Mouse (Mus musculus) MEL (cell line): ENCODE results near the gene Mprip. TPM values are rescaled to one million over a fixed set of nuclear protein-coding genes. Genes with fewer than 3 reads are reported as not detected.

Experiments
- DNase-seq: peaks from one replicate; pipeline ENCODE4 v3.0.0; 2011; ENCODE audit warnings: low read depth, low spot score
- H3K27ac ChIP-seq: 2 replicates; pipeline ENCODE4 v1.5.1; 2012; ENCODE audit warnings: low read depth, mild to moderate bottlenecking, control low read depth, low read length, moderate library complexity; ENCODE audit not compliant: control insufficient read depth
- H3K27me3 ChIP-seq, 2 experiments: fragments of 150-350 bp in 1 of 2; sonication (generic) in 1 of 2; 2 replicates each; pipeline ENCODE4 v1.6.1; 2012; ENCODE audit warnings: low read length in 2 of 2, mild to moderate bottlenecking in 2 of 2, improper control_type of control experiment in 1 of 2, moderate library complexity in 1 of 2; ENCODE audit not compliant: insufficient read depth in 2 of 2, control insufficient read depth in 1 of 2
- H3K36me3 ChIP-seq, 2 experiments: 2 replicates each; pipeline ENCODE4 v1.6.1; 2012 to 2014; ENCODE audit warnings: low read length in 2 of 2, improper control_type of control experiment in 1 of 2, inconsistent platforms in 1 of 2, mild to moderate bottlenecking in 1 of 2; ENCODE audit not compliant: insufficient read depth in 2 of 2, control insufficient read depth in 1 of 2
- H3K4me1 ChIP-seq, 2 experiments: fragments of 150-350 bp in 1 of 2; sonication (generic) in 1 of 2; 2 replicates each; pipeline ENCODE4 v1.6.1; 2012; ENCODE audit warnings: low read length in 2 of 2, improper control_type of control experiment in 1 of 2, mild to moderate bottlenecking in 1 of 2; ENCODE audit not compliant: insufficient read depth in 2 of 2, control insufficient read depth in 1 of 2
- H3K4me3 ChIP-seq, 2 experiments: fragments of 150-350 bp in 1 of 2; sonication (generic) in 1 of 2; 2 replicates each; pipeline ENCODE4 v1.5.1; 2012; ENCODE audit warnings: low read depth in 2 of 2, low read length in 2 of 2, mild to moderate bottlenecking in 2 of 2, moderate library complexity in 2 of 2, control low read depth in 1 of 2, improper control_type of control experiment in 1 of 2; ENCODE audit not compliant: control insufficient read depth in 1 of 2, insufficient read depth in 1 of 2
- H3K79me2 ChIP-seq: 2 replicates; pipeline ENCODE4 v1.6.1; 2012; ENCODE audit warnings: mild to moderate bottlenecking, low read length, moderate library complexity; ENCODE audit not compliant: control insufficient read depth, poor library complexity, insufficient read depth
- H3K9ac ChIP-seq: 2 replicates; pipeline ENCODE4 v1.6.1; 2012; ENCODE audit warnings: low read depth, mild to moderate bottlenecking, control low read depth, low read length, moderate library complexity; ENCODE audit not compliant: control insufficient read depth, poor library complexity, severe bottlenecking
- H3K9me3 ChIP-seq: fragments of 150-350 bp; sonication (generic); replicated peaks from 2 replicates; pipeline ENCODE4 v1.6.1; 2012; ENCODE audit warnings: mild to moderate bottlenecking, low read length, improper control_type of control experiment, moderate library complexity; ENCODE audit not compliant: insufficient read depth
- CTCF ChIP-seq, 3 experiments: IDR thresholded peaks in 2 of 3; conservative IDR thresholded peaks in 1 of 3; 2 replicates each; pipeline ENCODE4 v1.5.1; 2011 to 2012; ENCODE audit warnings: low read length in 3 of 3, low read depth in 2 of 3, mild to moderate bottlenecking in 2 of 3, improper control_type of control experiment in 1 of 3, inconsistent platforms in 1 of 3, mixed read lengths in 1 of 3, moderate library complexity in 1 of 3; ENCODE audit not compliant: control insufficient read depth in 1 of 3, insufficient read depth in 1 of 3, poor library complexity in 1 of 3, severe bottlenecking in 1 of 3
- E2F4 ChIP-seq: IDR thresholded peaks from 2 replicates; pipeline ENCODE4 v1.6.1; 2011; ENCODE audit warnings: low read depth, low read length, improper control_type of control experiment, borderline replicate concordance
- EP300 ChIP-seq, 2 experiments: IDR thresholded peaks; 2 replicates each; pipeline ENCODE4 v1.6.1; 2011; ENCODE audit warnings: improper control_type of control experiment in 2 of 2, low read length in 2 of 2, low read depth in 1 of 2, mild to moderate bottlenecking in 1 of 2
- GATA1 ChIP-seq: IDR thresholded peaks from 2 replicates; pipeline ENCODE4 v1.6.1; 2011; ENCODE audit warnings: low read depth, low read length, improper control_type of control experiment
- HCFC1 ChIP-seq: IDR thresholded peaks from 2 replicates; pipeline ENCODE4 v1.6.1; 2012; ENCODE audit warnings: low read depth, mild to moderate bottlenecking, inconsistent platforms, low read length, improper control_type of control experiment, moderate library complexity
- MAX ChIP-seq: IDR thresholded peaks from 2 replicates; pipeline ENCODE4 v1.6.1; 2011; ENCODE audit warnings: low read length, improper control_type of control experiment
- MXI1 ChIP-seq: IDR thresholded peaks from 2 replicates; pipeline ENCODE4 v1.6.1; 2011; ENCODE audit warnings: mild to moderate bottlenecking, low read depth, low read length, improper control_type of control experiment
- MYB ChIP-seq: IDR thresholded peaks from 2 replicates; pipeline ENCODE4 v1.6.1; 2011; ENCODE audit warnings: mild to moderate bottlenecking, low read depth, low read length, improper control_type of control experiment
- POLR2A ChIP-seq, 2 experiments: IDR thresholded peaks; 2 replicates each; pipeline ENCODE4 v1.6.1; 2011 to 2012; ENCODE audit warnings: low read length in 2 of 2, mild to moderate bottlenecking in 2 of 2, control low read depth in 1 of 2, improper control_type of control experiment in 1 of 2, low read depth in 1 of 2, moderate library complexity in 1 of 2; ENCODE audit not compliant: control insufficient read depth in 1 of 2, insufficient read depth in 1 of 2, poor library complexity in 1 of 2
- POLR2AphosphoS2 ChIP-seq: IDR thresholded peaks from 2 replicates; pipeline ENCODE4 v1.6.1; 2011; ENCODE audit warnings: low read length, improper control_type of control experiment
- POLR2AphosphoS5 ChIP-seq: IDR thresholded peaks from 2 replicates; pipeline ENCODE4 v1.6.1; 2012; ENCODE audit warnings: low read depth, borderline replicate concordance, mild to moderate bottlenecking, inconsistent platforms, low read length, moderate library complexity, mixed read lengths
- RCOR1 ChIP-seq: IDR thresholded peaks from 2 replicates; pipeline ENCODE4 v1.6.1; 2012; ENCODE audit warnings: low read depth, mild to moderate bottlenecking, inconsistent platforms, low read length, improper control_type of control experiment
- SIN3A ChIP-seq: IDR thresholded peaks from 2 replicates; pipeline ENCODE4 v1.6.1; 2012; ENCODE audit warnings: low read length, improper control_type of control experiment, inconsistent platforms
- TAL1 ChIP-seq: IDR thresholded peaks from 2 replicates; pipeline ENCODE4 v1.6.1; 2012; ENCODE audit warnings: mild to moderate bottlenecking, inconsistent platforms, low read length, moderate library complexity, mixed read lengths
- TBP ChIP-seq: IDR thresholded peaks from 2 replicates; pipeline ENCODE4 v1.8.0; 2011; ENCODE audit warnings: low read depth, low read length, improper control_type of control experiment
- TCF12 ChIP-seq: IDR thresholded peaks from 2 replicates; pipeline ENCODE4 v1.6.1; 2014; ENCODE audit warnings: low read depth, mild to moderate bottlenecking, inconsistent platforms, low read length, improper control_type of control experiment, moderate library complexity
- ZKSCAN1 ChIP-seq: IDR thresholded peaks from 2 replicates; pipeline ENCODE4 v1.6.1; 2012; ENCODE audit warnings: low read depth, mild to moderate bottlenecking, inconsistent platforms, low read length, improper control_type of control experiment, moderate library complexity
- ZNF384 ChIP-seq: IDR thresholded peaks from 2 replicates; pipeline ENCODE4 v1.6.1; 2012; ENCODE audit warnings: low read depth, mild to moderate bottlenecking, inconsistent platforms, low read length, improper control_type of control experiment
- polyA plus RNA-seq, 2 experiments: library from polyadenylated mRNA; stranded (reverse) in 1 of 2; unstranded in 1 of 2; fragments of >175 nt in 1 of 2; fragments of >200 nt in 1 of 2; gene quantifications; 2 replicates each; pipeline versions ENCODE4 v1.2.1 to v1.2.4; 2012; ENCODE audit warnings: low replicate concordance in 2 of 2, low read depth in 1 of 2; ENCODE audit not compliant: insufficient read length in 2 of 2, insufficient read depth in 1 of 2, missing spikeins in 1 of 2
- total RNA-seq: library from RNA; depleted of rRNA; stranded (reverse); fragments of 300-350 nt; gene quantifications from 2 replicates; pipeline ENCODE4 v1.2.3, GENCODE M21; 2012

Mprip gene
- total and polyA plus RNA-seq, 3 experiments: 103 to 174 (median 142) TPM

DNA sequence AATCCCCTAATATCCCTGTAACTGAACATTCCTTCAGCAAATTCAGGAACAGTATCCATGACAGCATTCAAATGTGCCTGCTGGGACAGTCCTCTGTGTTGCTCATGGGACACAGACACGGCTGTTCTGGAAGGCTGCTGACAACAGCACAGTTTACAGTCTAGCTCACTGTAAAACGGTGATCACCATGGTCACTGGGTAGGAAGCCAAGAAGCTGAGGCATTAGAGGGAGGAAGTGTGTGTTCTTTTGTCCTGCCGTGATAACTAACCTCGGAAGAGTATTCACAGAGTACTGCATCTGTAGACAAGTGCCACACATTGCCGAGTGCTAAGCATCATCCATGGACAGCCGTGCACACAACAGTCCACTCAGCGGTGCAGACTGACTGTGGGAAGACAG is 109.6 kb downstream of the Mprip start:
- Histone ChIP-seq H3K9ac (no peak overlapping the region), H3K27ac (no peak overlapping the region), H3K27me3 (no peaks in the 10 kb centered on the region), H3K9me3 (no peaks in the 10 kb centered on the region), H3K36me3 (peaks cover 2 to 29% of the 10 kb centered on the region in 2 experiments), H3K79me2 (no peaks in the 10 kb centered on the region), H3K4me3 (no peak overlapping the region), H3K4me1 (peaks cover 21 to 23% of the 10 kb centered on the region in 2 experiments)
- no peak for TF ChIP-seq CTCF (IDR thresholded peaks at IDR 0.05 in 2 of 3, conservative IDR thresholded peaks at IDR 0.05 in 1 of 3; ENCODE audit: control insufficient read depth in 1 of 3, insufficient read depth in 1 of 3, low read depth in 2 of 3, low read length in 3 of 3, poor library complexity in 1 of 3, severe bottlenecking in 1 of 3)
- no peak for TF ChIP-seq MYB
- TF ChIP-seq GATA1: peak; percentile 66
- TF ChIP-seq ZKSCAN1: no peak
- peak; percentile 43; the same call in 1 of the 2 replicates for TF ChIP-seq RCOR1
- no peak for TF ChIP-seq MAX
- peak; percentile 72 to 81 for TF ChIP-seq EP300 (IDR thresholded peaks at IDR 0.05; ENCODE audit: low read depth in 1 of 2, low read length in 2 of 2)
- no peak for TF ChIP-seq POLR2A (IDR thresholded peaks at IDR 0.05; ENCODE audit: control insufficient read depth in 1 of 2, insufficient read depth in 1 of 2, low read depth in 1 of 2, low read length in 2 of 2, poor library complexity in 1 of 2)
- TF ChIP-seq TCF12: peak; percentile 64
- peak; percentile 48 for TF ChIP-seq TAL1
- TF ChIP-seq ZNF384: no peak
- no peak for TF ChIP-seq POLR2AphosphoS5
- no peak for TF ChIP-seq HCFC1
- no peak for TF ChIP-seq E2F4
- TF ChIP-seq SIN3A: peak; percentile 64; the same call in 1 of the 2 replicates
- peak; percentile 43; the same call in 1 of the 2 replicates for TF ChIP-seq MXI1
- TF ChIP-seq TBP: no peak
- DNase-seq: peak; percentile 72

DNA sequence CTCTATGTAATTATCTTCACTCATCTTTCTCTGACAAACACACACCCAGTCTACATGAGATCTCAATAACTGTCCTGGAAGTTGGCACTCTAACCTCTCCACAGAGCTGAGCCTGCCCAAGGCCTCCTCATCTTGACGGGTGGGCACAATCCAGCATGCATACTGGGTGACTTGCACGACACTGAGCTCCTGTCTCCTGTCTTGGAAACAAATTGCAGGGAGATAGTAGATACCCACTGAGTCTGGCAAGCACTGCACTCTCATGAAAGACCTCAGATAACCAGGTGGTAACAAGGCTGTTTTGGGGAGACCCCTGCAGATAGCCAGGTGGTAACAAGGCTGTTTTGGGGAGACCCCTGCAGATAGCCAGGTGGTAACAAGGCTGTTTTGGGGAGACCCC is 111.2 kb downstream of the Mprip start:
- no peak for DNase-seq
- Histone ChIP-seq H3K36me3 (peaks cover 2 to 29% of the 10 kb centered on the region in 2 experiments), H3K79me2 (no peaks in the 10 kb centered on the region), H3K9me3 (no peaks in the 10 kb centered on the region), H3K9ac (no peak overlapping the region), H3K4me3 (no peak overlapping the region), H3K4me1 (peaks cover 21 to 23% of the 10 kb centered on the region in 2 experiments), H3K27ac (no peak overlapping the region), H3K27me3 (no peaks in the 10 kb centered on the region)
- no peak for TF ChIP-seq POLR2AphosphoS2
- 0 out of 2 replicates have a peak, but pooled peaks have one; percentile 13 for TF ChIP-seq TCF12
